Mouse (Mus musculus) kidney, postnatal 10 days (tissue): ENCODE data around the gene Atp5e.
A peak's percentile ranks its signal among the peaks of the same experiment; 100 is the strongest.

ENCODE experiments used
- DNase-seq: peaks from one replicate; pipeline ENCODE4 v3.0.0; 2021; ENCODE audit warnings: mixed read lengths

Gene Atp5e

DNA sequence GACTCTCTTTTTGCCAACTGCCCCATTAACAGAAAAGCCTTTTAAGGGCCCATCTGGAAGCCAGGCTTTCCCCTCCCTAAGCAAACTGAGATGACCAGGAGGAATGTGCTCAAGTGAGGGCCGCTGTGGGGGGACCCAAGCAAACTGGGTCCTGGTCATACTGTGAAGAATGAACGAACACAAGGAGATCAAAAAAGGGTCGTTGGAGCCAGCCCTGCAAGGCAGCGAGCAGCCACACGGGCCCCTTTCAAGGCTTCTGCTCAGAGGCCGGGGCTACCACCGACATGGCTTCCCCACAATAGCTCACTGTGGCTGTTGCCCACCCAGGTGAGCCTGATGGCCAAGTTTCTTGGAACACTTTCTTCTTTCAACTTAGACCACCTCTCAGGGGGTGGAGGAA, 17.4 kb downstream of the Atp5e start:
- no peak for DNase-seq

DNA sequence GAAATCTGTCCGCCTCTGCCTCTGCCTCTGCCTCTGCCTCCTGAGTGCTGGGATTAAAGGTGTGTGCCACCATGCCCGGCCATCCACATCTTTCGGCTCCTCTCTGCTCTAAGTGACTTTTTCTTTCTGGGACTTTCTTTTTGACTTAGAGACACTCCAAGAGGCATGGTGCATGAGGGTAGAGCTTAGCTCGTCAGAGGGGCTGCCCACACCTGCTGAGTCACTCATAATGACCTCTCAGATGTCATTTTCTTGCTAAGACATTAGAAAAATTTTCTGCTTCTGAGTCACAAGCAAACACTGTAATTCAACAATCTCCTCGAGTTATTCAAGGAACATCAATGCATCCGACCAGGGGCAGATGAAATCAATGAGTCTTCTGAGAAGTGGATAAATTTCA, 18.9 kb downstream of the Atp5e start:
- DNase-seq, result no peak

DNA sequence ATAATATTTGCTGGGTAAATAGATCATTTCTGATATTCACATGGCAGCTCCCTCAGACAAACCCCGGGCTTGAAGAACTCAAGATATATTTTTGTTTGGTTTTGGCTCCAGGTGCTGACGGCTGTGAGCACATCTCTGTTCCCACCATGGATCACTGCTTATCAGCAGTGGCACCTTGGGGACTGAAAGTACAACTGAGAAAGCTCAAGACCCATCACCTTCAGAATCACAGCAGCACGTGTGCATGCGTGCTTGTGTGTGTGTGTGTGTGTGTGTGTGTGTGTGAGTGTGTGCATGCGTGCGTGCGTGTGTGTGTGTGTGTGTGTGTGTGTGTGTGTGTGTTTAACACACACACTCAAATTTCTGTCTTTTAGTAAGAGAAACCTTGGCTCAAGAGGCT, 19.5 kb downstream of the Atp5e start:
- DNase-seq, result no peak

DNA sequence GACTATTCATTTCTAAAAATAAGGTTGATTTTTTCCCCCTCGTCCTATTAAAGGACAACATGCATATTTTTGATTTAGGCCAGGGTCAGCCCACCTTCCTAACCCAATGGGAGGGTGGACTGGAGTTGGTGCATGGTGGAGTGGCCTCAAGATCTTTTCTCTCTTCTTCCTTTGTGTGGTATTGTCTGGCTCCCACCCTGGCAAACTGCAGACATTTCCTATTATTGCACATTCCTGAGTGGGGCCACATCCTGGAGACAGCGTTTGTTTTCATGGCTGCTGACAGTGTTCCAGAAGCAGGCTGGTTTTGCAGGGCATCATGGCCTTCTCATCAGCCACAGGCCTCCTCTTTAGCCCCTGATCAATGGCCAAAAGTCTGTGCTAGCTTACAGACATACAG, 20.9 kb downstream of the Atp5e start:
- DNase-seq, result no peak

DNA sequence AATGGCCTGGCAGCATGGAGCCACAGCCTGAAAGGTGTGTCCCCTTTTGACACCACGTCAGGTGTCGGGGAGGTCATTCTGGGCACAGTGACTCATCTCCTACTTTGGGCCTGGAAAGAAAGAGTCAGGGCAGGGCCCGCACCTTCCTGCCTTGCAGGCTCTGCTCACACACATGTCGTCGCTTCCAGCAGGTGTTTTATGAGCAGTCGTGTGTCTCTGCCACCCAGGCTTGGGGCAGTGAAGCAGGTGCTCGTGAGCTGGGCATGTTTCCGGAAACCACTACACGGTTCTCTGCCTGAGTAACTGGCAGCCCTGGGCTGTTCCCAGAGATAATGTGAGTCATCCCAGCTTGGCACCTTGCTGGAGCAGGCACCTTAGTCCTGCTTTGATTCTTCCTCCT, 21.4 kb downstream of the Atp5e start:
- DNase-seq, result peak; percentile 19

DNA sequence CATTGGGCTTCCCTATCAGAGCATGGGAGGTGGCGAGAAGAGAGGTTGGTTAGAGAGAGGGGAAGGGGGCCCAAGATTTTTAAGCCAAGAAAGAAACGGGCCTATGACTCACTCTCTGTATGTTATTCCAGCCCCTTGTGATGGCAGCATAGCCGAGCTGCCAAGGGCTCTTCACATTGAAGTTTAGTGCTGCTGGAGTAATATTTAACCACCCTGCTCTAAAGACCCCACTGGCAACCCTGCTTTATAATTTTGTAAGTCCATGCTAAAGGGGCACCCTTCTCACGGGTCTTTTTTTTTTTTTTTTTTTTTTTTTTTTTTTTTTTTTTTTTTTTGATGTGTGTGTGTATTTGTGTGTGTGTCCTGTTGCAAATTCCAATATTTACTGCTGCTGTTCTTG, 22.0 kb downstream of the Atp5e start:
- DNase-seq, result no peak

DNA sequence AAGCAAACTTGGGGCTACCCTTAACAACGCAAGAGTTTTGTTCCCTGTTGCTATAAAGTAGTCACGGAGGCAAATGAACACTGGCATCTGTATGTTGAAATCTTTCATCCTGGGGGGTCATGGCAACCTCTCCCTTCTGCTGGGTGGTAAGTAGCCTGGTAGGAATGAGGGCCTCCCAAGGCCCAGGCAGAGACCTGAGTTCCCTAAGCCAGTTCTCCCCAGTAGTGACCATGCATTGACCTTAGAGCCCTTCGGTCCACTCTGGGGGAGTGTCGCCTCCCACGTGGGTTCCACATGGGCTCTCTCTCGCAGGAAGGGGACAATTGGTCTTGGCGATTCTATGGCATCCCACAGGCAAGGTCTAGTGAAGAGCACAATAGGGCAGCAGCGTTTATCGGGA, 23.9 kb downstream of the Atp5e start:
- no peak for DNase-seq

DNA sequence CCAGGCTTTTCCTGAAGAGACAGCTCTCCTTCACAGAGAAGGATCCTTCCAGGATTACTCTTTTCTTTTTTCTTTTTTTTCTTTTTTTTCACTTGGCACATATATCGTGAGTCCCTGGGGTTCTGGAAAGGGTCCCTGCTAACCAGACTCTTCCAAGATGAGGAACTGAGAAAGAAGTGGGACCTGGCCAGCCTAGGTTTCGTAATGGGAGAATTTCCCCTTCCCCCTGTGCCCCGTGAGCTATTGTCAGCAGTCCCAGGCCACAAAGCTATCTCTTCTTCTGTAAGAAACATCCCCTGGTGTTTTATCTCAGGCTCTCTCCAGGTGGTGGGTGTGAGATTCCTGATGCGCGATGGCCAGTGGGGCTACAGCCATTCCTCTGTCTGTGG, 24.5 kb downstream of the Atp5e start:
- DNase-seq, result no peak

DNA sequence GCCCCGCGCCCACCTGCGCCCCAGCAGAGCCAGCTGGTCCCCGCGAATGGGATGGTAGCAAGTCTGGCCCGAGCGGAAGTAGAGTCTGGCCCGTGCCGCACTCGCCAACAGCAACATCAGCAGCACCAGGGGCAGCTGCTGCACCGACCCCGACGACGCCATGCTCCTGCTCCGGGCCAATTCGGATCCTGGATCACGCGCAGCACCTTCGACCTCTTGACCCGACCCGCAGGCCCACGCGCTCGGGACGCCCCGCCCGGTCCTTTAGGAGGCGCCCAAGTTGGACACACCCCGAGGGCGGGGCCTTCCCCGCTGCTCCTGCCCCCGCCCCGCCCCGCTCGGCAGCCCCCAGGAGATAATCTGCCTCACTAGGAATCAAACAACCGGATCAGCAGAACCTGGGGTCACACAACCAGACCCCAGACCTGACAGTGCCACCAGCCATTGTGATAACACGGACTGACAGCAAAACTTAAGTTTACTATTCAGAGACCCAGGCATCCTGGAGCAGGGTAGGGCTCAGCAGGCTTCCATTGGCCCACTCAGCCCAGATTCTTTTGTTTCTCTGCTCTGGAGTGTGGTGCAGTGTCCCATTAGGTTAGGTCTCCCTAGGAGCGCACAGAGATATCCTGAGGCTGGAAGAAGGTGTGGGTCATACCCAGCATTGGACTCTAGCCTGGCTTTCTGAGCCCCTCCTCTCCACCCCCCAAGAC, 25.0 kb downstream of the Atp5e start, which contains the start of gene Ctsz:
Gene Ctsz (minus strand): TSS at position 303 of the 713 bp plus-strand sequence.
- peak; percentile 85 for DNase-seq

DNA sequence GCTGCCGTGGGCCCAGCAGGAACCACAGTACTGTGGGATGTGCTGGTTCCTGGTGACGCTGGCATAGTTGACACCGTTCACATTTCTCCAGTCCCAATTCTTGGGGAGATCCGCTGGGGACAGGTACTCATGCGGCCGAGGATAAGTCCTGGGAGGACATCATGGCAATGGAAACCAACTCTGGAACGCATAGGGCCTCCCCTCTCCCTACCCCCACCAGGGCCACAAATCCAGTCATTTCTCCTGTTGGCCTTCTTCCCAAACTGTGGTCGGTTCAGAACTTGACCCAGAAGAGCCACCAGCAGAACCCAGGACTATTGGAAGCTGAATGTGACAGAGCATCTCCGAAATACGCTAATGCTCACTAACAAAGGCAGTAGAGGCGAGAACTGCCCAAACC, 25.7 kb downstream of the Atp5e start:
- DNase-seq, result no peak

DNA sequence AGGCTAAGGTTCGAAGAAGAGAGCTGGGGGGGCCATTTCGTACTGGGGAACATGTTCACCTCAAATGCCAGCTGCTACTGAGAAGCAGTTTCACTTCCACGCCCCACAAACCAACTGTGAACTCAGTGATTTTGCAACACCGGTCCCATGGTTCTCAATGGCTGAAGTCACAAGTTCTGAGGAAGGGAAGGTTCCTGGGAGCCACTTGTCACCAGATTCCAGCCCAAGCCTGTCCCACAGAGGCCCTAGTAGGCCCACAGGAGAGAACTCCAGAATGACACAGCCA, 26.3 kb downstream of the Atp5e start:
- no peak for DNase-seq

DNA sequence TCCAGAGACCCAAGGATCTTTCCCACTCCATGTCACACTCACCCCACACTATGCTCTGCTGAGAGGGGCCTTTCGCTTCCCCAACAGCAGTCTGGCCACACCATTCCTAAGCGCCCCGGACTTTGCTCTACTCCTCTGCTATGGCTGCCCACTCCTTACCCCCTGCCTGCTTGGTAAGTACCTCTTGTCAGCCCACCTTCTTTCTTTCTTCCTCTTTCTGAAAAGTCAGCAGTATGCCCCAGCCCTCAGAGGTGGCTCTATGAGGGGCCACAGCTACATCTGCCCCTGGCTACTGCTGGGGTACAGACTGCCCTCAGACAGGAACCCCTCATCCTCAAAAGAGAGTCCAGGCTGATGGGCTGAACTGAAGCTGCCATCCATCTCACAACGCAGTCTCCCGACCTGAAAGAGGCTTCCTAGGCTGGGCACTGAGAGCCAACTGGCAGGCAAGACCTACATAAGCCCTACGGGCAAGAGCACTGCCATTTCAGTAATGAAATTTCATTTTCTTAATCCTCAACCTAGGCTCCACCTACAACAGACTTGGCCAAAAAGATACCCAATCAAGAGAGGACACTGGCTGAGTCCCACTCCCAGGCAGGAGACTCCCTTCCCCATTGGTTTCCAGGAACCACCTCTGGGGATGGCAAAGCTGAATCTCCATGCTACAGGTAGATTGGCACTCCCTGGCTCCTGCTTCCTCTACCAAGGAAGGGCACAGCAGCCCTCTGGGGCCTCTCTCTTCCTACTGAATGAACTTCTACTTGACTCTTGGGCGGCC, 26.8 kb downstream of the Atp5e start:
- DNase-seq, result no peak

DNA sequence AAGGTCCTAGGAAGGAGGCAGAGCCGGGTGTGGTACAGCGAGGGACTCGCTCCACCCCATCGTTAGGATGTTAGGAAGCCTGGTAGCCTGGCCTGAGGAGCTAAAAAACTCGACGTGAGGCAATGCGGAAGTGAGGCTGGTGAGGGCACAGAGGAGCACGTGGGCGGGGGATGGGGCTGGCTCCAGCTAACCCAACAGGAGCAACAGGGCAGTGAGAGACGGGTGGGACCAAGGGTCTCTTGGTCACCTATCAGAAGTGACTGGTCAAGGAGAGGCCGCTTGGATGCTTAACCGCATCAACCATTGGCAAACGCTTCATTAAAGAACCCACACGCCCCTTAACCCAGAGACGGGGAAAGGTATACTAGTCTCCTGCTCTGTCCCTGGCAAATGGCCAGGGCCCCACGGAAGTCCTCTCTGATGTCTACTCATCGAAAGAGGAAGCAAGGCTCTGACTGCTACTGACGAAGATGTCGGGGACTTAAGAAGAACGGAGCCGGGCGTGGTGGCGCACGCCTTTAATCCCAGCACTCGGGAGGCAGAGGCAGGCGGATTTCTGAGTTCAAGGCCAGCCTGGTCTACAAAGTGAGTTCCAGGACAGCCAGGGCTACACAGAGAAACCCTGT, 27.7 kb downstream of the Atp5e start:
- DNase-seq, result no peak

DNA sequence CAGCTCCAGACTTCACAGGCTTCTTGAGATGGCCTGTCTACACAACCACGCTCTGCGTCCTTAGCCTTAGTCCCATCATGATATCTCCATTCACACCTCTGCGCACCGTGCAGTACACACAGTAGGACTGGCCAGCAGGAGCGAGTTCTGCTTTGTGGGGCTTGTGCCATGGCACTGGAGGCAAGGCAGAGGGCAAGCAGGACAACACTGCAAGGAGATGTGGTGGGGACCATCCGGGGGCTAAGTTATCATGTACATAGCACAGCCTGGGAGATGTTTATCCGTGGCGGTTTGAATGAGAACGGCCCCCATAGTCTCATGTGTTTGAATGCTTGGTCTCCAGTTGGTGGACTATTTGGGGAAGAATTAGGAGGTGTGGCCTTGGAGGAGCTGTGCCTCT, 29.0 kb downstream of the Atp5e start:
- DNase-seq, result no peak

DNA sequence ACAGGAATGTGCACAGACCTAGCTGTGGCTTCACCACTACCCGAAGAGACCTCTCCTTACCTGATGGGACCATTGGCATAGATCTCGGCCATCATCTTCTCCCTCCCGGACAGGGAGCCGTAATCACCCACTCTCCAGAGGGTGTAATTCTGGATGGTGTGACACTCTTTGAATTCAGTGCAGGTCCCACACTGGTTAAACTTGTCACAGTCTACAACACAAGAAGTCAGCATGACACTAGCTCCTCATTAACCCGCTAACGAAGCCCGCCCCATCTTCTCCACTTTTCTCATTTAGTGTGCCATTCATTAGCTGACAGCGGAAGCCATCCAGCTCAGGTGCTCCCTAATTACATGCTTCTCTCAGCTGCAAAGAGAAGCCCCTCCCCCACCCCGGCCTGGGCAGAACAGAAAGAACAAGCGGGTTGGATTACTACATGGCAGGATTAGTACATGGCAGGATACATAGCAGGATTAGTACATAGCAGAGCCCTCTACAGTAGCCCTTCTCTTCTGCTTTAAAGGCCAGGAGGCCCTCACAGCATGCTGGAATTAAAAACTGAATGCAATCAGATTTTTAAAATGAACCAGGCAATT, 34.8 kb downstream of the Atp5e start:
- DNase-seq, result no peak

DNA sequence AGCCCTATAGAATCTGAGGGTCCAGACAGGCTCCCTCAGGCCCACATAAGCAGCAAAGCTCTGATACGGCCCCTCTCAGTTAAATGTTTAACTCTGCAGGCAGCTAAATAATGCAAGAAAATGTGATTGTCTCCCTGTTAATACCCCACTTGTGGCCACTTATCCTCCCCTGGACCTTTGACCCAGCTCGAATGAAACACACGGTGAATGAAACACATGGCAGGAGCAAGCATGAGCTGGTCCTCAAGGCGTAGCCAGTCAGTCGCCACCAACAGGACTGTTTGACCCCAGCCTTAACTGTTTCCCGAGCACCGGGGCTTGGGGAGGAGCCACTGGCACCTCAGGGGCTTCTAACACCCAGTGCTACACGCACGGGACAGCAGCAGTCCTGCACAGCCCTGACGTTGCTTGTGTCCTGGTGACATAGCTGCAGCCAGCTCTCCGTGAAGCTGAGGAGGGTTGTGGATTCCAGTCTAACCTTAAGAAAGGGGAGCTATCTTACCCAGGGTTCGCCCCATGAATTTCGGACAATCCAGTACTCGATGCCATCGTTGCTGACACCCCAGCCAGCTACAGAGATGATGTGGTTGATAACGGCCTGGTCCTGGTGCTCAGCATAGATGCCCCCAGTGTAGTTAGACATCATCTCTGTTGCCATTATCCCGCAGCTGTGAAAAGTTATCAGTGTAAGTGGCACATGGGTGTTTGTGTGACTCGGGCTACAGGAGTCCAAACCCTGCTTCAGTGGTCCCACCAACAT, 35.6 kb downstream of the Atp5e start:
- DNase-seq, result no peak

DNA sequence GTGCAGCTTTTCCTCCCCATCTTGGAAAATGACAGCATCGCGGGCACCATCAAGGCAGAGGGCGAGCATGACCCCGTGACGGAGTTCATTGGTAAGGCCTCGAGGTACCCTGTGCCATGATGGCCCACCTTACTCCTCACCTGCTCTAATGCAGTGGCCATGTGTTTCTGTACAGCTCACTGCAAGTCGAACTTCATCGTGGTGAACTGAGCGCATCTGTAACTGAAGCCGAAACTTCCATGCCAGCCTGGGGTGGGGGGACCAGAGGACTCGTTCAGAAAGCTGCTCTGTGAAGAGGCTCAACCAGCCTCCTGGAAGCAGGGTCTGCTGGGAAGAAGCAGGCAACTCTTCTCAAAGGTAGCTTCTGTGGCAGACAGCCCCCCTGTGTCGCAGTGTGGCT, 37.0 kb downstream of the Atp5e start:
- no peak for DNase-seq

DNA sequence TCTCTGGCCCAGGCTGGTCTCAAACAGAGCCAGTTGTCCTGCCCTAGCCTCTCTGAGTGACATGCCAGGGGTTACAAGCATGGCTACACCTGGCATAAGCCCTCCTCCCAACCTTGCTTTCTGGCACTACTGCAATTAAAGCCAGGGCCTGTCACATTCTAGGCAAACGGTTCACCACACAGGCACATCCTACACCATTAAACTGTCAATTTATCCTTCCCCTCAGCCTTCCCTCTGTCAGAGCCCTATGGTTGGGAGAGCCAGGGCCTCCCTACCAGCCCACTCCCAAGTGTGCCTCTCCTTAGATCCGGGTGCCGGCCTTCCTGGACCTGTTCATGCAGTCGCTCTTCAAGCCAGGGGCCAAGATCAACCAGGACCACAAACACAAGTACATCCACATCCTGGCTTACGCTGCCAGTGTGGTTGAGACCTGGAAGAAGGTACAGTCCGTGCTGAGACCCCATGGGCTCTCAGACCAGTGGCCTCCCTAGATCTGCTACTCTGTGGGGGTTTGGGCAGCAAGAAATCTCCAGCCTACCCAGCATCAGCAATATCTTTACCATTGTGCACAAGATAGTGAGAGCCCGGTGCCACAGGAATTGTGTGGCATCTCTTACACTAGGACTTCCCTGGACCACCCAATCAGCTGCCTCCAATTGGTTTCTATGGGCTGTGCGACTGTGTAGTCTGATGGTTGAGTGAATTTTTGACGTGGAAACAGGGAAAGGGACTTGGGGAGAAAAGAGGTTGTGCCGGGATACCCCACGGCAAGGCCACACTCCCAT, 39.4 kb downstream of the Atp5e start:
- DNase-seq, result no peak

DNA sequence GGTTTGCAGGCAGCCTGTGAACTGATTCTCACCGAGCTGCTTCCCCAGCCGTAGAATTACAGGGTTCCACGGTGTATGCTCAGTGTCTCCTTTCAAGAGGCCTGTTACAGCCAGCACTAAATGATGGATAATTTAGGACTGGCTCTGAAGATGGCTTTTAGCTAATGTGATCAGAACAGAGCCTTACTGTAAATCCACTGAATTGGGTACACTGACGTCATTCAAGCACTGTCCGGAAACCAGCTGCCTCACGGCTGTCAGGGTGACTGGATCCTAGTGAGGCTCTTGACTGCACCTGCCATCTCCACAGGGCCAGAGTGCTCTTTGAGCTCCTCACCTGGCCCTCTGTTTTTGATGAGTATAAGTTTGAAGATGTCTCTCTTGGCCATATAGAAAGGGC, 42.8 kb downstream of the Atp5e start:
- DNase-seq, result no peak

DNA sequence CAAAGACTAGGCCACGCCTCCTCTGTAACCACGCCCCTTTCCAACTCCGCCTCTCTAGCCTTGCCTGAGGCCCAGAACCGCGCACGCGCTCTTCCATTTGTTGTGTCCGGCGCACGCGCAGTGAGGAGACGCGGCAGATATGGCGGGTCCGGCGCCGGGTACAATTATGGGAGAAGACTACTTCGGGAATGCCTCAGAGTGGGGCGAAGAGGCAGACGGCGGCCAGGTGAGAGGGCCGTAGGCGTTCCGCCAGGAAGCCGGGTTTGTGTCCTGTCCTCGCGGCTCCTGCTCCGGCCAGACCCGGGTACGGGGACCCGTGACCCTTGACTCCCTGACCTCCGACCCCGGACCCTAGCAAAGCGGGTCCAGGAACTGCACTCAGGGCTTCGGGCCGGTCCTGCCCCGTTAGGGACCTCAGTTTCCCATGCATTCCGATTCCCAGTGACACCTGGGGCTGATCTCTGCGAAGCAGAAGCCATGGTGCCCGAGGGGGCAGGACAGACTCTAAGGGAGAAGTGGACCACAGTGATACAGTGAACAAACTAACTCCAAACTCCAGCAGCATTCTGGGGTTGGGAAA, 48.1 kb downstream of the Atp5e start, which contains the start of gene Nelfcd:
Gene Nelfcd (plus strand): TSS at position 74 of the 580 bp plus-strand sequence.
- DNase-seq, result peak; percentile 97

DNA sequence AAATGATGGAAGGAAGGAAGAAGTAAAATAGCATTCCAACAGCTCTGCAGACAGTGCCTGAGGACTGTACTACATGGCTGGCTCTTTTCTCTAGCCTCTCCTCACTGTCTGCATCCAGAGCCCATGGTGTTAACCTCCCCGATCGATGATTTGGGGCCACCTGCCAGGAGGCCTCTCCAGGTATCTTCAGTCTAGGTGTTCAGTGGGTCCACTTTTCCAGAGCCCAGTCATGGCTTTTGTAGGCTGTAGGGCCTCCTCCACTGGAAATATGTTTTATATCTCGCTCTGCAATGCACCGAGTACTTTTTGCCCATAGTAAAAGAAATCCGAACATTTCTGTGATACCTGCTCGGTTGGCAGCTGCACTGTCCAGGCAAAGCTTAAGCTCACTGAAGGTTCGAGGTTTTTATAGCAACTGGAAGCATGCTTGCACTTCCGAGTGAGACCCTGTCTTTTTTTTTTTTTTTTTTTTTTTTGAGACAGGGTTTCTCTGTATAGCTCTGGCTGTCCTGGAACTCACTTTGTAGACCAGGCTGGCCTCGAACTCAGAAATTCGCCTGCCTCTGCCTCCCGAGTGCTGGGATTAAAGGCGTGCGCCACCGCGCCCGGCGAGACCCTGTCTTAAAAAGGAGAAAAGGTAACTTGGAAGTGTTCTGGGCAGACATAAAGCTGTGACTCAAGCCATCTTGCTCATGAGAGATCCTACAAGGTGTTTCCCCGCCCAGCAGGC, 48.7 kb downstream of the Atp5e start:
- no peak for DNase-seq
